Mouse (Mus musculus) gonadal fat pad, adult 2 months (tissue): ENCODE data around the gene Nck1. TPM values are rescaled to one million over a fixed set of nuclear protein-coding genes. Genes with fewer than 3 reads are reported as not detected.

Experiments
- DNase-seq: peaks from one replicate; pipeline ENCODE4 v3.0.0-alpha.2; 2012; ENCODE audit warnings: low read depth
- polyA plus RNA-seq: library from polyadenylated mRNA; depleted of rRNA; stranded (reverse); fragments of >200 nt; gene quantifications from 2 replicates; pipeline ENCODE4 v1.2.3, GENCODE M21; 2012; rRNA removed

The Nck1 gene
- polyA plus RNA-seq: 9.4 and 10.0 TPM in 2 replicates

DNA sequence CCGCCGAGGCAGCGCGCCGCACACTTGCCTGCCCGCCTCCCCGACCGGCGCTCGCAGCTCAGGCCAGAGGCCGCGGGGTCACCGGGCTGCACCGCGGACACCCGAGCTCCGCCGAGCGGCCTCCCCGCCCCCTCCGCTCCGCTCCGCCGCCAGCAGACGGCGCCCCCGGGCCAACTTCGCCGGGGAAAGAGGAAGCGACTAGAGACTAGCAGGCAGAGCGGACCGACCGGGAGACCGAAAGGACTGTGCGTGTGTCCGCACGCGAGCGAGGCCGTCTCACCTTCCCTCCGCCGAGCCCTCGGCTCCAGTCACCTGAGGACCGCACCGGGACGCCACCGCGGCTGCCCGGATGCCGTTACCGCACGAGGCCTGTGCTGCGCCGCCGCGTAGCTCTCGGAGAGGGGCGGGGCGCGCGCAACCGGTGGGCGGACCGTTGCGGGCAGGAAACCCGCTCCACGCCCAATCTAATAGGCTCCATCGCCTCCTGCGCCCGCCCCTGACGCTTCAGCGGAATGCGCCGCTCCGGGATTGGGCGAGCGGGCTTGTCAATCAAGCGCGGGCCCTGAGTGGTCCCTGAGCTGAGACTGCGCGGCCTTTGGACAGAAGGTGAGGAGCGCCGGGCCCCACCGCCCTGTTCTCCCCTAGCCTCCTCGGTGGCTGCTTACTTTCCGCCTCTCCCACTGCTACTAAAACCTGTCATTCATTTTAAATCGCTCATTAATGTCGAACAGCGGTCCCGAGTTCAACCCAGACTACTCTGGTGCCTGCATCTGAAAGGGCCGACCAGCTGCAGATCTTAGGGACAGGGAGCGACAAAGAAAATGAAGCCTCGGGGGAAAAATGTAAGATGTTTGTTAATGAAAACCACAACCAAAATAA lies at the start of gene Nck1:
Gene Nck1 (minus strand): TSS at position 420 of the 879 bp plus-strand sequence.
- peak; percentile 57 for DNase-seq

DNA sequence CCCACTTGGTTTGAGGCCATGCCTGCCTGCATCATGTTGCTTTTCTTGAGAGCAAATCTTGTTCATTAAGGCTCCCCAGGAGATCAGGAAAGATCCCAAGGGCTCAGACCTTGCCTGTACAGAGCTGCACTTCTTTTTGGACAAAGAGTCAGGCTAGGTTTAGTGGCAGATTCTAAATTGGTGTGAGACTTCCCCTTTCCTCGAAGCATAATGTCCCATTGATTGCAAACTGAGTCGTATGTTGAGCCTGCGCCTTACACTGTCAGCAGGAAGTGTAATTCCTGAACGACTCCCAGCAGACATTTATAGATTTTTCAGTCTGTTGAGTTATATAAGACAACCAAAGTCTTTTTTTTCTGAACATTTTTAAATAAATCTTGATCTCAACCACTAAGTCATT lies 44.5 kb upstream of the Nck1 start:
- DNase-seq: no peak

GRCm38 (mm10) chr9:100584031-100584430 lies 38.1 kb upstream of the Nck1 start:
- DNase-seq: no peak

- no peak for DNase-seq
These were observed 37.1 kb upstream of the Nck1 start for GRCm38 (mm10) chr9:100582883-100583575.

DNA sequence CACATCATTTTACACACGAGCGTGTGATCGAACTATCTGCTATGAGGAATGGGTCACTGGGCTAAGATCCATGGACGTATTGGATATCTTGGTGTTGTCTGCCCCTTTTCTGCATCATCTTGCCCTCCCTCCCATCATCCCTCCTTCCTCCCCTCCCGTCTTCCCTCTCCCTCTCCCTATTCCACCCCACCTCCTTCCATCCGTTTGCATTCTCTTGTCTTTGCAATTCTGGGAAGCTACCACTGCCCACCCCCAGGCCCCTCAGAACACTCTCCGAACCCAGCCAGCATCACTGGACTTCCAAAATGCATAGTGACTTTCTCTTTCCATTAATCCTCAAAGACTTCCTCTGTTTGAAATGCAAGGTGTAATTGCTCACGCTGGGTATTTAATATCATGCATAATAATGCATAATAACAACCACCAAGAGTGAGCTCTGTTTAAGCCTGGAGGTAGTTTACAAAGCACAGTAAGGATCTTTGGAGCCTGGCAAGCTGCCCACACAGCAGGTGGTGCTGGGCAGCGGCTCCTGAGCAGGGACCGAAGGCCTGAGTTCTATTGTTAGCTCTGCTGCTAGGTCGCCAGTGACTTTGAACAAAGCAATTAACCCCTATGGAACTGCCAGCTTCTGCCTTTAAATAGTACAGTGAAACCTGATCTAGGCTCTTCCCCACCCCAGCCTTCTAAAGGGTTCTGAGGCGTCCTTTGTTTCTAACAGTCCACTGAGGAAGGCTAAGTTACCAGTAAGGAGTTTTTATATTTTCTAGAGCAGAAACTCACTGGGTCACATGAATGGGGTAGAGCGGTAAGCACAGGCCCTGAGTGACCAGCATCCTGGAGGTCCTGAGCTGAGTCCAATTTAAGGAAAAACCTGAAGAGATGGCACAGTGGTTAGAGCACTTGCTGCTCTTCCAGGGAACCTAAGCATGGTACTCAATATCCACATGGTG lies 35.9 kb upstream of the Nck1 start:
- no peak for DNase-seq

- DNase-seq: no peak
These were observed 34.3 kb upstream of the Nck1 start for GRCm38 (mm10) chr9:100580196-100580740.

DNA sequence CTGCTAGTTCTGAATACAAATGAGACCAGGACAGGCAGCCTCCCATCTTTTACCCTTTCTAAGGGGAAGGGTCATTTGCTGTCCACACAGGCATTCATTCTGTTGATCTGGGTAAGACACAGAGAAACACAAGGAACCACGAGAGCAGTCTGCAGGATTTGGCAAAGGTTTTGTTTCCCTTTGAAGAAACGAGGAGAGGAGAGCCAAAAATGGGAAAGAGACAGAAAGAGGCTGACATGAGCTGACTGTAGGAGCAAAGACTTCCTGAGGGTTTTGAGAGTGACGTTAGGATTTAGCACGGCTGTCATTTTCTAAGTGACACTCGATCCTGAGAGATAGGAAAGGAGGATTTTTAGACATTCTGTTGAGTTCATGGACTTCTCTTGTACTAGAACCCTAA lies 28.0 kb upstream of the Nck1 start:
- no peak for DNase-seq

DNA sequence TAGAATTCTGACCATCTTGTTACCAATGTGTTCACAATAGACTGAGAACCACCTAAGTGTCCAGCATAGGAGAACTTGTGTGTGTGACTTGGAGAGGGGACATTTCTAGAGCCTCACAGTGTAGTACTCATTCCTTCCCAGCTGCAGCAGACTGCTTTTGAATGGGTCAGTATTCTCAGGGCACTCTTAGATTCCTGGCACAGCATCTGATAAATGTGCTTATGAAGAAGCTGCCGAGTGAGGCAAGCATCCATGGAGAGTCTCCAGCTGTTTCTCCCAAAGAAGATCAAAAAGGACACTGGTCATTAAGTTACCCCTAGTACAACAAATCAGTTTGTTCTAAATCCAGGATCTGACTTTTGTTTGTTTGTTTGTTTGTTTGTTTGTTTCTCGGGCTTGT lies 27.4 kb upstream of the Nck1 start:
- no peak for DNase-seq

DNA sequence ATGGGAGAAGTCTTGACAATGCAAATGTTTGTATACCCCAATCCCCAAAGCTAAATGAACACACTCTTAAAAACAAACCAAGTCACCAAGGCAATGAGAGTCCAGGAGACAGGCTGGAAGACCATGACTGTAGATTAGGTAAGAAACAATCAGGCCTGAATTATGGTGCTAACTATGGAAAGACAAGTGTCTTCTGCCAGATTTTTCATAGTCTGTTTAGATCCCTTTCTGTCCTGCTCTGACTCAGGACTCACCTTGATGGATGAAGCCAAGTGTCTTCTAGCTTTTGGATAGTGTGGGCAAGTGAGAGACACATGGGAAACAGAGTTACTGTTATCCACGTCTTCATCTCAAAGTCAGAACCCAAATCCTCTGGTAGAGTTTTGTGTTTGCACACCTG lies 25.6 kb upstream of the Nck1 start:
- DNase-seq: no peak

- DNase-seq: no peak
These were observed 24.8 kb upstream of the Nck1 start, which contains the start of gene Slc35g2 for GRCm38 (mm10) chr9:100570626-100571233. TSS of gene Slc35g2 (minus strand) at chr9:100571090.

DNA sequence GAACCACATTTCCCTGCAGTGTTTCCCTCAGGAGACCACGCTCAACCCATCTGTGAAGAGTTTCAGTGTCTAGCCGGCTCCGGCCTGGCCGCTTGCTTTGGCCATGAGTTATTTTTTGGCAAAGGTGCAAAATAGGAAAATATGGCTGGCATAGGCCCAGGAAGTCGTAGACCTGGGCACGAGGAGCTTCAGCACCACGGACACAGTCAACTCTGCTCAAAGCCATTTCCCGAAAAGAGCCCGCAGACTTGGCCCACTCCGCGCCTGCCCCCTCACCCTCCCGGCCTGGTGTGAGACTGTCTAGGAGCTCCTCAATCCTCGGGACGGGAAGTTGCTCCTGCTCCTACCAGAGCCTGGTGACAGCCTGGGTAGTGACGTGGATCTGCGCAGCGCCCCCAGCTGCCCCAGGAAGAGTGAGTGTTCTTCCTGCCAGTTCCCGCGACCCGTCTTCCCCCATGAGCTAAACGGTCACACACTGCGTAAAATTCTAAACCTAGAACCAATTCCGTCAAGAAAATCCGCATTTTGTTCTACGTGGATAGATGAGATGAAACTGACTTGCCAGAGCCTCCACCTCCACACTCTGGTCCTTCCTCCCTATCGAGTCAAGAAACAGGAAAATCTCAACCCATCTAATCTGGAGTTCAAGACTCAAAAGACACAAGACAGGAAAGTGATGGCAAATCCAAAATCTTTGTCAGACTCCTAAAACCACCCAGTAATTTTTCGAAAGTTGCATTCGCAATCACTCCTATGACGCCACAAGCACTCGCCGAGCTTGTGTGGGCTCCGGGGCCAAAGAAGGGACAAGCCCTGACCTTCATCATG lies 24.1 kb upstream of the Nck1 start:
- no peak for DNase-seq

GRCm38 (mm10) chr9:100560251-100560890 lies 14.4 kb upstream of the Nck1 start:
- DNase-seq: no peak

DNA sequence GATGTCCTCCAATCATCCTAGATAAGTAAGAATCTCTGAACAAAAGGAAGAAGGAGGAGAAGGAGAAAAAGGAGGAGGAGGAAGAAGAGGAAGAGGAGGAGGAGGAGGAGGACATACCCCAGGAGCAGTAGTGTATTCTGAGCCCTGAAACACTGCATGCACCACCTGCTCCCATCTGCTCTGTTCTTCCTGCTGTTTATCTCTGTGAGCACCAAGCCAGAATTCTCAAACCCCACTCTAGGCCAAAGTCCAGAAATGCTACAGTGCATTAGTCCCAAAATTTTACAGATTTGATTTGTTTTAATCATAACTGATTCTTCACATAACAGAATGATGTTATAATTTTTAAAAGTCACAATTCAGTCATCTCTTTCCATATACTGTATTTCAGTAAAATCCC lies 13.1 kb upstream of the Nck1 start:
- DNase-seq: no peak

GRCm38 (mm10) chr9:100558023-100558573 lies 12.2 kb upstream of the Nck1 start:
- DNase-seq: no peak

- DNase-seq: no peak
These were observed 9.8 kb upstream of the Nck1 start for GRCm38 (mm10) chr9:100555686-100556085.

DNA sequence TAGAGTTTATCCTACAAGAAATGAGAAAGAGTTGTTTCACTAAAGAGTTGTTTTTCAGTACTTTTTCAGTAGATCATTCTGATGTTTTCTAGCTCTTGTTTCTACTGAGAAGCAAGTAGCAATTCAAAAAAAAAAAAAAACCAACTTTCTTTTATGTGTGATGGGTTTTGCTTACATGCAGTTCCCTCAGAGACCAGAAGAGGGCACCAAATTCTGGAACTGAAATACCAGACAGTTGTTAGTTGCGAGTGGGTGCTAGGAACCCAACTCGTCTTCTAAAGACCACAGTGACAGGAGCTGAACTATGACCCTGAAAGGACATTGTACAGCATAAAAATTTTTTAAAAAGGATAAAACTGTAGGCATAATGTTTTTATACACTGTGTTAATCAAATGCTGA lies 2.4 kb upstream of the Nck1 start:
- DNase-seq: no peak

- peak; percentile 88 for DNase-seq
These were observed 618 bp upstream of the Nck1 start for GRCm38 (mm10) chr9:100546594-100546910.

GRCm38 (mm10) chr9:100544948-100545714 lies 803 bp downstream of the Nck1 start:
- no peak for DNase-seq
